Mouse (Mus musculus): ENCODE measurements around the gene Timm22.

The Timm22 gene

GRCm38 (mm10) chr11:76436009-76436408 is 29.3 kb downstream of the Timm22 start:
- 66% methylated on average over 5 of the region's 5 CpGs for WGBS

- WGBS: 20% methylated on average over 28 of the region's 28 CpGs
Measured at GRCm38 (mm10) chr11:76436864-76437437, 30.2 kb downstream of the Timm22 start.

- WGBS: 16% methylated on average over 3 of the region's 3 CpGs
Measured at GRCm38 (mm10) chr11:76439666-76440065, 32.9 kb downstream of the Timm22 start.

- WGBS: 50% methylated on average over 8 of the region's 8 CpGs
Measured at GRCm38 (mm10) chr11:76445459-76445858, 38.7 kb downstream of the Timm22 start.

GRCm38 (mm10) chr11:76446251-76446650 is 39.5 kb downstream of the Timm22 start:
- WGBS: 26% methylated on average over 10 of the region's 10 CpGs

- WGBS: 28% methylated on average over 15 of the region's 15 CpGs
Measured at GRCm38 (mm10) chr11:76449520-76450201, 42.9 kb downstream of the Timm22 start.

GRCm38 (mm10) chr11:76450202-76450561 is 43.4 kb downstream of the Timm22 start:
- 35% methylated on average over 3 of the region's 3 CpGs for WGBS

GRCm38 (mm10) chr11:76454492-76454891 is 47.7 kb downstream of the Timm22 start:
- 44% methylated on average over 5 of the region's 5 CpGs for WGBS

- WGBS: 11% methylated on average over 6 of the region's 6 CpGs
Measured at GRCm38 (mm10) chr11:76456233-76456632, 49.5 kb downstream of the Timm22 start.

GRCm38 (mm10) chr11:76456897-76457296 is 50.1 kb downstream of the Timm22 start:
- 70% methylated on average over 10 of the region's 10 CpGs for WGBS

GRCm38 (mm10) chr11:76458730-76459129 is 52.0 kb downstream of the Timm22 start:
- WGBS: 65% methylated on average over 9 of the region's 9 CpGs

- WGBS: 54% methylated on average over 3 of the region's 3 CpGs
Measured at GRCm38 (mm10) chr11:76459489-76459888, 52.7 kb downstream of the Timm22 start.

- WGBS: 51% methylated on average over 6 of the region's 6 CpGs
Measured at GRCm38 (mm10) chr11:76461201-76461600, 54.4 kb downstream of the Timm22 start.

GRCm38 (mm10) chr11:76461696-76462095 is 54.9 kb downstream of the Timm22 start:
- WGBS: 53% methylated on average over 5 of the region's 5 CpGs

- 94% methylated on average over 4 of the region's 4 CpGs for WGBS
Measured at GRCm38 (mm10) chr11:76465879-76466278, 59.1 kb downstream of the Timm22 start.

All from cerebral cortex, adult 2 months (tissue).